In the genomic region with DNA sequence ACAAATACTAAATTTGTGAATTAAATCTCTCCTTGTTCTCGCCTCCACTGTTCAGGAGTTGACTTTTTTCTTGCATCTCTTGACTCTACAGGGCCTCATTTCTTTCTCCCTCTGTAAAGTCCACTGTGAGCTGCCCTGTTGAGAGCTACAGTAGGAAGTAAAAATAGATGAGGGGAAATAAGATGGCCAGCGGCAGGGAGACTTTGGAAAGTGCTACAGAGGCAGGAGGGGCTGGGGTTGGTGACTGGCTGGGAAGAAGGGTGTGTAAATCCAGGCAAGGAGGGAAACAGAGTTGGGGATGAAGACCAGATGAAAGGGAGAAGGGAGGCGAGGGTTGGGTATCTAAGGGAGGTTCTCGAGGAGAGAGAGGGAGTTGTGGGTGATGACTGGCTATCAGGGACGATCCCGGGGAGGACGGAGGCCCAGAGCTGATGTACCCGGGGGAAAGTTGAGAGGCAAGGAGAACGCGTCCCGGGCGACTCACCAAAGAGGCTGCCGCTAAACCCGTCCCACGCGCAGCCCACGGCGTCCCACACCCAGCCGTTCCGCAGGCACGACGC, we compare ENCODE assay signal across 7 mouse cellular contexts. TPM values are rescaled to one million over a fixed set of nuclear protein-coding genes. Genes with fewer than 3 reads are reported as not detected.
DNase-seq lines count a peak whose midpoint lies in the region; ATAC-seq lines count a peak whose summit lies in the region.

No protein-coding gene starts in this region.

- peak overlapping the region; percentile 93 for H3K4me2 ChIP-seq in lung, embryonic 15.5 days
- peak overlapping the region; percentile 78 for H3K4me2 ChIP-seq in embryonic facial prominence, embryonic 11.5 days (ENCODE audit: low read depth, low read length)
- peak overlapping the region; percentile 79 for H3K4me2 ChIP-seq in hindbrain, embryonic 14.5 days (replicated peaks)

- WGBS in lung, embryonic 15.5 days, result under 1% methylated on average over 22 of the region's 22 CpGs
- under 1% methylated on average over 22 of the region's 22 CpGs for WGBS in embryonic facial prominence, embryonic 11.5 days
- WGBS in hindbrain, embryonic 14.5 days, result 1% methylated on average over 22 of the region's 22 CpGs

- peak overlapping the region; percentile 90 for H3K27ac ChIP-seq in lung, embryonic 15.5 days
- H3K27ac ChIP-seq in embryonic facial prominence, embryonic 11.5 days (replicated peaks; ENCODE audit: low read depth, low read length), result no peak overlapping the region
- peak overlapping the region; percentile 86 for H3K27ac ChIP-seq in hindbrain, embryonic 14.5 days

- ATAC-seq in lung, embryonic 15.5 days (ENCODE audit: borderline replicate concordance, extremely low read depth, low FRiP score, low TSS enrichment), result no peak; the same call in 1 of the 2 replicates
- ATAC-seq in embryonic facial prominence, embryonic 11.5 days (replicated peaks; ENCODE audit: insufficient number of reproducible peaks, low FRiP score, low TSS enrichment, low read depth), result no peak
- ATAC-seq in hindbrain, embryonic 14.5 days (ENCODE audit: low FRiP score), result no peak
- peak; percentile 7; the same call in 1 of the 2 replicates for ATAC-seq in megakaryocyte, adult 5-6 weeks (ENCODE audit: poor library complexity, severe bottlenecking)

- peak overlapping the region; percentile 83 for H3K9ac ChIP-seq in lung, embryonic 15.5 days
- peak overlapping the region; percentile 80 for H3K9ac ChIP-seq in embryonic facial prominence, embryonic 11.5 days (replicated peaks; ENCODE audit: low read length)
- peak overlapping the region; percentile 70 for H3K9ac ChIP-seq in hindbrain, embryonic 14.5 days

- H3K9me3 ChIP-seq in lung, embryonic 15.5 days, result no peaks in the 10 kb centered on the region
- no peaks in the 10 kb centered on the region for H3K9me3 ChIP-seq in embryonic facial prominence, embryonic 11.5 days (replicated peaks; ENCODE audit: control insufficient read depth, low read length)
- H3K9me3 ChIP-seq in hindbrain, embryonic 14.5 days (ENCODE audit: control insufficient read depth, low read length), result no peaks in the 10 kb centered on the region

- peaks cover 7% of the 10 kb centered on the region; the same call in 1 of the 2 replicates for H3K36me3 ChIP-seq in lung, embryonic 15.5 days
- H3K36me3 ChIP-seq in embryonic facial prominence, embryonic 11.5 days (replicated peaks; ENCODE audit: control insufficient read depth, insufficient read depth, low read depth, low read length), result no peaks in the 10 kb centered on the region; the same call in 1 of the 2 replicates
- H3K36me3 ChIP-seq in hindbrain, embryonic 14.5 days (replicated peaks; ENCODE audit: control insufficient read depth, insufficient read depth), result peaks cover 11% of the 10 kb centered on the region

- peak overlapping the region; percentile 67 for H3K4me3 ChIP-seq in lung, embryonic 15.5 days
- peak overlapping the region; percentile 68 for H3K4me3 ChIP-seq in embryonic facial prominence, embryonic 11.5 days (ENCODE audit: low read depth, low read length)
- H3K4me3 ChIP-seq in hindbrain, embryonic 14.5 days (replicated peaks; ENCODE audit: low read length), result peak overlapping the region; percentile 58

- no peak for DNase-seq in lung, postnatal 10 days
- no peak for DNase-seq in embryonic facial prominence, embryonic 11.5 days (ENCODE audit: low spot score)
- DNase-seq in hindbrain, embryonic 14.5 days (ENCODE audit: low spot score), result no peak
- DNase-seq in frontal cortex, postnatal 25 days (ENCODE audit: low spot score in 2 of 2), result no peak
- no peak for DNase-seq in thymus, postnatal 4 days

- peaks cover 22% of the 10 kb centered on the region for H3K4me1 ChIP-seq in lung, embryonic 15.5 days
- no peaks in the 10 kb centered on the region for H3K4me1 ChIP-seq in embryonic facial prominence, embryonic 11.5 days (ENCODE audit: control insufficient read depth, insufficient read depth, low read length)
- H3K4me1 ChIP-seq in hindbrain, embryonic 14.5 days (replicated peaks; ENCODE audit: control insufficient read depth, insufficient read depth, low read length), result peaks cover 24% of the 10 kb centered on the region

- no peaks in the 10 kb centered on the region for H3K27me3 ChIP-seq in lung, embryonic 15.5 days
- no peaks in the 10 kb centered on the region for H3K27me3 ChIP-seq in embryonic facial prominence, embryonic 11.5 days (ENCODE audit: control insufficient read depth, insufficient read depth, low read length)
- no peaks in the 10 kb centered on the region for H3K27me3 ChIP-seq in hindbrain, embryonic 14.5 days (ENCODE audit: control insufficient read depth, insufficient read depth, low read length)

RNA-seq across cellular contexts. Expression of gene Opn3, which starts 0.8 kb away (rescaled TPM):
- polyA plus RNA-seq in lung, embryonic 15.5 days (2015; fragmentation: Nextera tagmentation; extraction: Ambion mirVana), result 5.6 and 6.1 TPM in 2 replicates
- 9.5 and 11.3 TPM in 2 replicates for polyA plus RNA-seq in embryonic facial prominence, embryonic 11.5 days (2014; fragmentation: Nextera tagmentation; extraction: Ambion mirVana)
- polyA plus RNA-seq in hindbrain, embryonic 14.5 days (2014; fragmentation: Nextera tagmentation; extraction: Ambion mirVana), result 8.2 and 8.3 TPM in 2 replicates
- total RNA-seq in megakaryocyte, adult 5-6 weeks (2015), result 1.5 and 1.9 TPM in 2 replicates
- 0.37 and 1.7 TPM in 2 replicates for total RNA-seq in megakaryocyte, adult 5-6 weeks (2017)

RNA-seq across cellular contexts. Expression of gene Chml, which starts 0.9 kb away (rescaled TPM):
- polyA plus RNA-seq in lung, embryonic 15.5 days (2015; fragmentation: Nextera tagmentation; extraction: Ambion mirVana), result 2.5 and 2.7 TPM in 2 replicates
- polyA plus RNA-seq in embryonic facial prominence, embryonic 11.5 days (2014; fragmentation: Nextera tagmentation; extraction: Ambion mirVana), result 5.1 and 5.4 TPM in 2 replicates
- polyA plus RNA-seq in hindbrain, embryonic 14.5 days (2014; fragmentation: Nextera tagmentation; extraction: Ambion mirVana), result 5.9 and 6.2 TPM in 2 replicates
- total RNA-seq in megakaryocyte, adult 5-6 weeks (2015), result 14.2 and 17.0 TPM in 2 replicates
- total RNA-seq in megakaryocyte, adult 5-6 weeks (2017), result 28.4 and 38.1 TPM in 2 replicates

RNA-seq across cellular contexts. Expression of gene Wdr64, which starts 6.6 kb away (rescaled TPM):
- polyA plus RNA-seq in lung, embryonic 15.5 days (2015; fragmentation: Nextera tagmentation; extraction: Ambion mirVana), result not detected in 2 replicates
- not detected in 2 replicates for polyA plus RNA-seq in embryonic facial prominence, embryonic 11.5 days (2014; fragmentation: Nextera tagmentation; extraction: Ambion mirVana)
- 0.09 TPM in 1 of 2 replicates, not detected in the other for polyA plus RNA-seq in hindbrain, embryonic 14.5 days (2014; fragmentation: Nextera tagmentation; extraction: Ambion mirVana)
- total RNA-seq in megakaryocyte, adult 5-6 weeks (2015), result not detected in 2 replicates
- total RNA-seq in megakaryocyte, adult 5-6 weeks (2017), result not detected in 2 replicates
